Mouse (Mus musculus) left cerebral cortex, postnatal 10 days (tissue): Measurements from ENCODE around the gene Glis3. TPM values are rescaled to one million over a fixed set of nuclear protein-coding genes. Genes with fewer than 3 reads are reported as not detected.

Source experiments
- DNase-seq, 2 experiments: peaks; one replicate each; pipeline ENCODE4 v3.0.0; 2021 to 2022; ENCODE audit warnings: low spot score in 2 of 2, mixed read lengths in 1 of 2; ENCODE audit errors: extremely low spot score in 1 of 2
- intact Hi-C: fragments of 180-260 bp; cut with DNase I; formaldehyde crosslinking; loops from one replicate; pipeline ENCODE4 v1.15.1; 2025
- total RNA-seq, 2 experiments: library from RNA; stranded (reverse); gene quantifications; 2 replicates each; pipeline ENCODE4 v1.2.3; 2021

The Glis3 gene
- total RNA-seq, 2 experiments from 2014 or later = 5.3 to 6.5 TPM

- DNase-seq = no peak
- intact Hi-C loops = no loop called here
Measured at GRCm38 (mm10) chr19:28246186-28246585, 433.7 kb downstream of the Glis3 start.

- DNase-seq = peak in 1 of 2 experiments; percentile 20
- intact Hi-C loops = no loop called here
Measured at GRCm38 (mm10) chr19:28238073-28238472, 441.8 kb downstream of the Glis3 start.

GRCm38 (mm10) chr19:28237621-28238020, 442.3 kb downstream of the Glis3 start:
- DNase-seq = no peak
- intact Hi-C loops = no loop called here

GRCm38 (mm10) chr19:28235571-28235970, 444.3 kb downstream of the Glis3 start:
- no peak for DNase-seq
- intact Hi-C loops = no loop called here

- peak in 1 of 2 experiments; percentile 9 for DNase-seq
- intact Hi-C loops = no loop called here
Measured at GRCm38 (mm10) chr19:28235096-28235495, 444.8 kb downstream of the Glis3 start.

- intact Hi-C loops = no loop called here
- no peak for DNase-seq
Measured at GRCm38 (mm10) chr19:28234676-28235075, 445.2 kb downstream of the Glis3 start.

- intact Hi-C loops = no loop called here
- no peak for DNase-seq
Measured at GRCm38 (mm10) chr19:28231511-28231910, 448.4 kb downstream of the Glis3 start.

GRCm38 (mm10) chr19:28227526-28227925, 452.4 kb downstream of the Glis3 start:
- intact Hi-C loops = no loop called here
- DNase-seq = no peak

- no peak for DNase-seq
Measured at GRCm38 (mm10) chr19:28225651-28226050, 454.2 kb downstream of the Glis3 start.

GRCm38 (mm10) chr19:28211630-28212029, 468.2 kb downstream of the Glis3 start:
- intact Hi-C loops = no loop called here

More at GRCm38 (mm10) chr19:28225651-28226050, 454.2 kb downstream of the Glis3 start:
- intact Hi-C loops = no loop called here

More at GRCm38 (mm10) chr19:28211630-28212029, 468.2 kb downstream of the Glis3 start:
- DNase-seq = no peak

Other genes with a start within 250 kb of the Glis3 start
- gene Slc1a1, start 155.0 kb upstream of the Glis3 start, total RNA-seq = 100 to 1,000 TPM; 102 TPM